Mouse (Mus musculus): ENCODE results near the gene Snd1. TPM values are rescaled to one million over a fixed set of nuclear protein-coding genes. Genes with fewer than 3 reads are reported as not detected.

Gene Snd1
- total and polyA plus RNA-seq, 3 experiments = 83.7 to 377 (median 210) TPM

DNA sequence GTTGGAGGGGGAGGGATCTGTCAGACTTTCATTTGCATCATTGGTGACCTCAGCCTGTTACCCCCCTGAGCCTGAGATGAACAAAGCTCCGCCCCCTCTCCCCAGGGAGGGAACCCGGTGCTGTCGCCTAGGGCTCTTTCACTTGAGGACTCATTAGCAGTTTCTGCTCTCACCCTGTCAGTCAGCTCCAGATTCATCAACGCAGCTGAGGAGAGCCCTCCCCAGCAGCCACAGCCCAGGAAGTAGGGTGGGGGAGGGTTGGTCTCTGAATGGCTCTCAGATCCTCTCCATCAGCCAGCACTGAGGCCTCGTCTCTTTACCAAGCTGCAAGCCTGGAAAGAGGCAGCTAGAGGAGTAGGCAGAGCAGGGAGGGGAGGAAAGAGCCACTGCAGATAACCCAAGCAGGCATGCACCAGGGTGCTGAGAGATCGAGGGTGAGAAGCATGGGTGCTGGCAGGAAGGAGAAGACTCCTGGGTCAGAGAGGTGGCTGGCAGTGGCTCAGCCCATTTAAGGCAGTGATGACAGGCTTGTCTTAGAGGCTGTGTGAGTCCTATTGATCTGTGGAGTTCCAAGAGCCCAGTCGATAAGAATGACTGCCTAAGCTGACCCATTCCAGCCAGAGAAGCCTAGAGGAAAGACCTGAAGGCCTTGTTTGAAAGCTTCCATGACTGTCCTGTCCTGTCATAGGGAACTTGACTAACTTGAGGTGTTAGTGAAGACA lies 403.2 kb downstream of the Snd1 start (continued):
- TF ChIP-seq MAZ (IDR thresholded peaks at IDR 0.05; ENCODE audit: low read depth, low read length) (peak; percentile 58; the same call in 1 of the 2 replicates), RAD21 (IDR thresholded peaks at IDR 0.05; ENCODE audit: low read depth, low read length) (no peak), POLR2A (IDR thresholded peaks at IDR 0.05; ENCODE audit: low read depth, low read length) (no peak; the same call in 1 of the 2 replicates)

DNA sequence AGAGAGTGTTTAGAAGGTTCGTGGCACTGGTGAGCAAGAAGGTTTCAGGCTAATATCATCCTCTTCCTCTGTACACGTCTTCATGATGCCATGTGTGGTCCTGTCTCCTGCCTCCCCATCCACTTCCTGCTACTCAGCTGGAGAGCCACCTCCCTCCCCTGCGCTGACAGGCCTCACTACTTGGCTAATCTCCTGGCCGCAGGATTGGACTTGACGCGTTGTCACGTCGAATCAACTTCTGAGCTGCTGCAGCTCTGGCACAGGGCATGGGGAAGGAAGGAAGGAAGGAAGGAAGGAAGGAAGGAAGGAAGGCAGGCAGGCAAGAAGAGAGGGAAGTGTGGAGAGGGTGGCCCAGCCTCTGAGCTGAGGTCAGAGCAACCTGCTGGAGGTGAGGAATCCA lies 404.4 kb downstream of the Snd1 start:
- TF ChIP-seq BHLHE40 (IDR thresholded peaks at IDR 0.05; ENCODE audit: low read depth, low read length) (no peak), MXI1 (IDR thresholded peaks at IDR 0.05; ENCODE audit: low read depth, low read length) (no peak), MAFK (IDR thresholded peaks at IDR 0.05; ENCODE audit: insufficient replicate concordance, low read length) (no peak), HCFC1 (IDR thresholded peaks at IDR 0.05; ENCODE audit: low read depth, low read length) (no peak), GABPA (IDR thresholded peaks at IDR 0.05; ENCODE audit: insufficient replicate concordance, low read depth, low read length) (no peak), EP300 (IDR thresholded peaks at IDR 0.05; ENCODE audit: low read length) (no peak), PAX5 (IDR thresholded peaks at IDR 0.05; ENCODE audit: low read length) (no peak), ELF1 (IDR thresholded peaks at IDR 0.05; ENCODE audit: low read depth, low read length) (no peak), MAX (IDR thresholded peaks at IDR 0.05; ENCODE audit: low read length) (no peak)
- peaks cover 7 to 25% of the 10 kb centered on the region in 2 experiments; a peak in 3 of 4 replicates for H3K4me1 ChIP-seq (ENCODE audit: control insufficient read depth in 1 of 2, insufficient read depth in 2 of 2)
- dilution Hi-C loops (cut with MboI; ENCODE audit: extremely low pct_ligation_motif_present, extremely low pct_unique_long_range_greater_than_20kb, low sequenced_read_pairs) (no loop called here), in situ Hi-C loops (cut with MboI; ENCODE audit: low pct_ligation_motif_present, low pct_unique_long_range_greater_than_20kb, low sequenced_read_pairs) (no loop called here)
- H3K4me2 ChIP-seq (ENCODE audit: insufficient read depth, low read depth, poor library complexity, severe bottlenecking) = no peak overlapping the region
- H3K27me3 ChIP-seq (replicated peaks) = no peaks in the 10 kb centered on the region
- no peak overlapping the region for H3K4me3 ChIP-seq (replicated peaks in 1 of 3; ENCODE audit: low read depth in 2 of 3, low read length in 2 of 3, poor library complexity in 1 of 3)
- no peak overlapping the region for H3K9ac ChIP-seq (ENCODE audit: insufficient read depth, low read depth)
- H3K27ac ChIP-seq (ENCODE audit: insufficient read depth, low read depth) = no peak overlapping the region
- peaks cover 76 to 99% of the 10 kb centered on the region in 2 experiments for H3K36me3 ChIP-seq (replicated peaks in 1 of 2; ENCODE audit: control insufficient read depth in 1 of 2, insufficient read depth in 1 of 2, low read length in 1 of 2)
- H3K9me3 ChIP-seq (replicated peaks; ENCODE audit: low read length) = no peaks in the 10 kb centered on the region
- DNase-seq (ENCODE audit: extremely low read depth) = no peak
- H3K79me2 ChIP-seq (replicated peaks; ENCODE audit: control insufficient read depth, extremely low read depth, insufficient read depth, poor library complexity, severe bottlenecking) = no peaks in the 10 kb centered on the region

DNA sequence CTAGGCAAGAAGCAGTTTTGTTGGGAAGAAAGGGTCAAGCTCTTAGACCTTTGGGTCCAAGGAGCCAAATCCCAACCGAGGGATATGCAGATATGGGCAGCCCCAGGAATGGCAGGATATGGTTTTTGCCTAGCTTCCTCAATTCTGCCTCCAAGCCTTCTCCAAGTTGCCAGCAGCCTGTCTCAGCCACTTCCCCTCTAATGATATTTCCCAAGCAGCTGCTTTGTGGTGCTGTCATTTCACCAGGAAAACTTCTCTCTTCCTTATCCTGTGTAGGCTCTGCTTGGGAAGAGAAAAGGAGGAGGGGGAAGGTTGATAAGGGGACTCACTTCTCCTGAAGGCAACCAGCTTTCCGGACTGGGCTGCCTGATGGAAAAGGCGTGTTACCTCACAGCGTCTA lies 406.0 kb downstream of the Snd1 start:
- H3K9me3 ChIP-seq (replicated peaks; ENCODE audit: low read length) = no peaks in the 10 kb centered on the region
- no peaks in the 10 kb centered on the region for H3K79me2 ChIP-seq (replicated peaks; ENCODE audit: control insufficient read depth, extremely low read depth, insufficient read depth, poor library complexity, severe bottlenecking)
- TF ChIP-seq ETS1 (conservative IDR thresholded peaks at IDR 0.05; ENCODE audit: low read depth, low read length) (no peak), CTCF (conservative IDR thresholded peaks at IDR 0.05 in 1 of 2, IDR thresholded peaks at IDR 0.05 in 1 of 2; ENCODE audit: low read depth in 2 of 2, low read length in 2 of 2) (no peak), JUN (IDR thresholded peaks at IDR 0.05; ENCODE audit: insufficient read depth, low read depth, low read length) (no peak), ZKSCAN1 (IDR thresholded peaks at IDR 0.05; ENCODE audit: borderline replicate concordance, low read depth, low read length) (no peak), TBP (conservative IDR thresholded peaks at IDR 0.05; ENCODE audit: low read depth, low read length) (no peak)
- H3K36me3 ChIP-seq (replicated peaks in 1 of 2; ENCODE audit: control insufficient read depth in 1 of 2, insufficient read depth in 1 of 2, low read length in 1 of 2) = peaks cover 75 to 99% of the 10 kb centered on the region in 2 experiments
- H3K4me1 ChIP-seq (ENCODE audit: control insufficient read depth in 1 of 2, insufficient read depth in 2 of 2) = peaks cover 7 to 25% of the 10 kb centered on the region in 2 experiments; a peak in 3 of 4 replicates
- H3K27me3 ChIP-seq (replicated peaks) = no peaks in the 10 kb centered on the region
- in situ Hi-C loops (cut with MboI; ENCODE audit: low pct_ligation_motif_present, low pct_unique_long_range_greater_than_20kb, low sequenced_read_pairs) (no loop called here), dilution Hi-C loops (cut with MboI; ENCODE audit: extremely low pct_ligation_motif_present, extremely low pct_unique_long_range_greater_than_20kb, low sequenced_read_pairs) (no loop called here)
- H3K4me2 ChIP-seq (ENCODE audit: insufficient read depth, low read depth, poor library complexity, severe bottlenecking) = no peak overlapping the region
- no peak overlapping the region for H3K9ac ChIP-seq (ENCODE audit: insufficient read depth, low read depth)
- DNase-seq (ENCODE audit: extremely low read depth) = no peak
- H3K27ac ChIP-seq (ENCODE audit: insufficient read depth, low read depth) = no peak overlapping the region
- H3K4me3 ChIP-seq (replicated peaks in 1 of 3; ENCODE audit: low read depth in 2 of 3, low read length in 2 of 3, poor library complexity in 1 of 3) = no peak overlapping the region
